Mouse (Mus musculus): ENCODE results near the gene Lypla2.
A peak's percentile ranks its signal among the peaks of the same experiment; 100 is the strongest.
"Not testable (repeated sequence)": the region's sequence is repeated elsewhere in the genome, so short reads cannot be mapped to it uniquely, and the experiment has no call there.

Lypla2 gene

GRCm38 (mm10) chr4:135946659-135947301, 25.6 kb downstream of the Lypla2 start:
- DNase-seq, result peak; percentile 19

- DNase-seq, result peak; percentile 94
Measured at GRCm38 (mm10) chr4:135946278-135946658, 26.2 kb downstream of the Lypla2 start, which contains the start of gene Hmgcl. TSS of gene Hmgcl (plus strand) at chr4:135946448.

- DNase-seq, result no peak
Measured at GRCm38 (mm10) chr4:135945706-135946105, 26.7 kb downstream of the Lypla2 start.

GRCm38 (mm10) chr4:135943389-135943788, 29.0 kb downstream of the Lypla2 start:
- no peak for DNase-seq

- DNase-seq, result no peak
Measured at GRCm38 (mm10) chr4:135942193-135942592, 30.2 kb downstream of the Lypla2 start.

GRCm38 (mm10) chr4:135941026-135941425, 31.4 kb downstream of the Lypla2 start:
- not testable (repeated sequence) for DNase-seq

- DNase-seq, result no peak
Measured at GRCm38 (mm10) chr4:135938858-135939257, 33.6 kb downstream of the Lypla2 start.

- no peak for DNase-seq
Measured at GRCm38 (mm10) chr4:135935502-135935901, 36.9 kb downstream of the Lypla2 start.

- no peak for DNase-seq
Measured at GRCm38 (mm10) chr4:135934708-135935500, 37.5 kb downstream of the Lypla2 start.

- DNase-seq, result no peak
Measured at GRCm38 (mm10) chr4:135931832-135932231, 40.6 kb downstream of the Lypla2 start.

- DNase-seq, result no peak
Measured at GRCm38 (mm10) chr4:135930239-135930638, 42.2 kb downstream of the Lypla2 start.

GRCm38 (mm10) chr4:135929828-135930227, 42.6 kb downstream of the Lypla2 start:
- DNase-seq, result no peak

GRCm38 (mm10) chr4:135929405-135929804, 43.0 kb downstream of the Lypla2 start:
- no peak for DNase-seq

GRCm38 (mm10) chr4:135928376-135928775, 44.0 kb downstream of the Lypla2 start:
- DNase-seq, result no peak

- no peak for DNase-seq
Measured at GRCm38 (mm10) chr4:135926861-135927260, 45.6 kb downstream of the Lypla2 start.

GRCm38 (mm10) chr4:135926195-135926808, 46.1 kb downstream of the Lypla2 start:
- DNase-seq, result no peak

GRCm38 (mm10) chr4:135925341-135925740, 47.1 kb downstream of the Lypla2 start:
- peak; percentile 66 for DNase-seq

GRCm38 (mm10) chr4:135924418-135924817, 48.0 kb downstream of the Lypla2 start:
- peak; percentile 66 for DNase-seq

- DNase-seq, result no peak
Measured at GRCm38 (mm10) chr4:135922190-135922589, 50.2 kb downstream of the Lypla2 start.

GRCm38 (mm10) chr4:135921257-135922120, 50.9 kb downstream of the Lypla2 start:
- DNase-seq, result no peak

- DNase-seq, result peak; percentile 95
Measured at GRCm38 (mm10) chr4:135920304-135921241, 51.9 kb downstream of the Lypla2 start, which contains the start of gene Fuca1. TSS of gene Fuca1 (plus strand) at chr4:135920735.

- no peak for DNase-seq
Measured at GRCm38 (mm10) chr4:135919280-135919639, 53.2 kb downstream of the Lypla2 start.
